Mouse (Mus musculus) lung, postnatal 36 days (tissue): ENCODE measurements around the gene Ndufs8.

Experiments
- DNase-seq: peaks from one replicate; pipeline ENCODE4 v3.0.0; 2022; ENCODE audit warnings: mixed read lengths

Gene Ndufs8

GRCm38 (mm10) chr19:3930262-3931057 is 17.9 kb upstream of the Ndufs8 start:
- DNase-seq = no peak

GRCm38 (mm10) chr19:3929211-3929941 is 16.8 kb upstream of the Ndufs8 start, which contains the start of gene Aldh3b1:
Aldh3b1 (minus strand) TSS chr19:3929808.
- DNase-seq = peak; percentile 97

- DNase-seq = no peak
These were observed 16.2 kb upstream of the Ndufs8 start for GRCm38 (mm10) chr19:3928779-3929178.

GRCm38 (mm10) chr19:3927989-3928388 is 15.4 kb upstream of the Ndufs8 start:
- DNase-seq = no peak

- DNase-seq = no peak
These were observed 14.1 kb upstream of the Ndufs8 start for GRCm38 (mm10) chr19:3926685-3927084.

GRCm38 (mm10) chr19:3926279-3926678 is 13.7 kb upstream of the Ndufs8 start:
- peak; percentile 89 for DNase-seq

- no peak for DNase-seq
These were observed 13.3 kb upstream of the Ndufs8 start for GRCm38 (mm10) chr19:3925859-3926258.

- DNase-seq = no peak
These were observed 12.3 kb upstream of the Ndufs8 start for GRCm38 (mm10) chr19:3924868-3925267.

GRCm38 (mm10) chr19:3924190-3924589 is 11.6 kb upstream of the Ndufs8 start:
- DNase-seq = no peak

GRCm38 (mm10) chr19:3923586-3923985 is 11.0 kb upstream of the Ndufs8 start:
- DNase-seq = peak; percentile 70

GRCm38 (mm10) chr19:3922661-3923371 is 10.2 kb upstream of the Ndufs8 start:
- peak; percentile 49 for DNase-seq

- DNase-seq = no peak
These were observed 7.4 kb upstream of the Ndufs8 start for GRCm38 (mm10) chr19:3919928-3920327.

- DNase-seq = no peak
These were observed 4.2 kb upstream of the Ndufs8 start for GRCm38 (mm10) chr19:3916727-3917126.

GRCm38 (mm10) chr19:3914535-3914934 is 2.0 kb upstream of the Ndufs8 start:
- DNase-seq = peak; percentile 54

GRCm38 (mm10) chr19:3913692-3914091 is 1.1 kb upstream of the Ndufs8 start:
- DNase-seq = no peak

- DNase-seq = no peak
These were observed 2.4 kb downstream of the Ndufs8 start for GRCm38 (mm10) chr19:3910206-3910605.

GRCm38 (mm10) chr19:3907876-3908660 is 4.5 kb downstream of the Ndufs8 start:
- peak; percentile 65 for DNase-seq

- peak; percentile 89 for DNase-seq
These were observed 5.5 kb downstream of the Ndufs8 start, which contains the start of gene Tcirg1 for GRCm38 (mm10) chr19:3906795-3907786. Tcirg1 (minus strand) TSS chr19:3907133.

- no peak for DNase-seq
These were observed 6.2 kb downstream of the Ndufs8 start for GRCm38 (mm10) chr19:3906326-3906725.

- DNase-seq = peak; percentile 80
These were observed 7.2 kb downstream of the Ndufs8 start for GRCm38 (mm10) chr19:3905261-3905969.

GRCm38 (mm10) chr19:3904363-3904675 is 8.3 kb downstream of the Ndufs8 start:
- no peak for DNase-seq
